Mouse (Mus musculus): ENCODE measurements at regions not wholly inside any gene's neighbourhood (a gene's known extent, or its start where the extent isn't known, plus 50 kb on each side); places are given as distances from the start of the nearest gene placed in this dataset.

DNA sequence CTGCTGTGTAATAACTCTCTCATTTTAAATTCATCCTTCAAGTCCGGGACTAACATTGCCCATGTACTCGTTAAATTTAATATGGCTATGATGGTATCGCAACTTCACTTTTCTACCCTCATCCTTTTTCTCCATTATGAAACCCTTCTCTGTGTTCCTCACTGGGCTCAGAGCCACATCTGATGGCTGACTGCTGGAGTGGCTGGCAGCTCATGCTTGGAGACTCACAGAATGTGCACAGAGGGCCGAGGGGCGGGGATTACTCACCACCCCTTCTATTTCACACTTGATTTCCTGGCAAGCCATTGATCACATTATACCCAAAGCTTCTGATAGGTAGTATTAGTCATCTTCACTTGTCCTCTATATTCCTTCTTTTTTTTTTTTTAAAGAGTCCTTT, 81.1 kb upstream of the Vwde start:
- no peak for DNase-seq (ENCODE audit: low read depth, low spot score)

DNA sequence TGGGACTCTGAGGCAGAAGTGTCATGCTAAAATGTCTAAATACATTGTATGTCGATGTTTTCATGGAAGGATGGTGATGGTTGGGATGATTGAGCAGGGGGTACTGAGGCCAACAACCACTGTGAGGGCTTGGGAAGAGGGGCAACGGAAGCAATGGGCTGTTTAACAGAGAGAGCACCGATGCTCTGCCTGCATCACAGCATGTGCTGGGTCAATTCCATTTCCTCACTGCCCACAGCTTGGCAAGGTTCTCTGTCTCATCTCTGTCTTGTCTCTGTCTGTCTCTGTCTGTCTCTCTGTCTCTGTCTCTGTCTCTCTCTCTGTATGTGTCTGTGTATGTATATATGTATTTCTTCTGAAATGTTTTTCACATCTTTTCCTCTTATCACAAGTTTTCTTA, 73.4 kb upstream of the Vwde start:
- DNase-seq (ENCODE audit: low read depth, low spot score): no peak

DNA sequence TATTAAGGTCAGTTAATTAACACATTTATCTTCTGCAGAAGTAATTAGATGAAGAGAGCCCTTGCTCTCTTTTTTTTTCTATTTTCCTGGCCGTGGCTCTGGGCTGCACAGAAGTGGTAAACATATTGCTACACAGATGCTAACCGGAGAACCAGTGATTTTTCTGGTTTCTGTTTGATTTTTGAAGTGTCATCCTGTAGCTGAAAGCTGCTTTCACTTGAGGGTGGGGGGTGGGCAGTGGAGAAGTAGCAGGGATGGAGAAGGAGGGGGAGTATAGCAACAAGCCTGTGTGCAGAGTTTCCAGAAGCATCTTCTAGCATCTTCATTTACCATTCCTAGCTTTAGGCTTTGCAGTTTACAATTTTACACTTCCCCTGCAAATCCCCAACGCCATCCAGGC, 72.3 kb upstream of the Vwde start:
- DNase-seq (ENCODE audit: low read depth, low spot score): no peak

DNA sequence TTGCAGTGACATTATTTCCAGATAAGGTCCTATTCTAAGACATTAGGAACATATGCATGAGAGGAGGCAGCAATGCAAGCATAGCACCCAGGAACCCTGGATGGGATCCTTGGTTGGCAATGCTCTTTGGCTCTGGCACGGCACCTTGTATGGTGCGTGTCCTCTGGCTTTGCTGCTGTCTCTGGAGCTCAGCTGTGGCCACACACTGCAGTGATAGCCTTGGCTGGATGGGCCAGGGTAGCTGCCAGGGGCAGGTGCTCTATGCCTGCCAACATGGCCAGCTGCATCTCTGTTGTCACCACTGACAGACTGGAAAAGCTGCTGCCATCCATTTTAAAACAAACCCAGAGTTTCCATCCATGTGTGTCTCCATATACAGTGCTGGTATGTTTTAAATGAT, 71.3 kb upstream of the Vwde start:
- DNase-seq (ENCODE audit: low read depth, low spot score): no peak

DNA sequence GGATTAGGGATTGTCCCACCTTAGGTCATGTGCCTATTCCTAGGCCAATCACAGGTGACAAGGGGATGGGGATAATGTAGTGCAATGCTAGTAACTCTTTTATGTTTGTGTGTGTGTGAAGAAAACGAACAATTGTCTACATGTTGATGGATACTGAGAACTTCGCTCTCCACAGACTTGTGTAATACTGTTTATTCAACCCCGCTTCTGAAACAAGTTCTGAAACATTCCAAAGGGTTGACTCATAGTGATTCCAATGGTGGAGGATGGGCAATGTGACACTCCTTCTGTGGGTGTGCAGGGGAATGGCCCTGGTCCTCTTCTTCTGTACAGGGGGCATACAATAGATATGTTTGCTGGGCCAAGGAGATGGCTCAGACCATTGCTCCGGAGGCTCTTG, 69.6 kb upstream of the Vwde start:
- no peak for DNase-seq (ENCODE audit: low read depth, low spot score)

DNA sequence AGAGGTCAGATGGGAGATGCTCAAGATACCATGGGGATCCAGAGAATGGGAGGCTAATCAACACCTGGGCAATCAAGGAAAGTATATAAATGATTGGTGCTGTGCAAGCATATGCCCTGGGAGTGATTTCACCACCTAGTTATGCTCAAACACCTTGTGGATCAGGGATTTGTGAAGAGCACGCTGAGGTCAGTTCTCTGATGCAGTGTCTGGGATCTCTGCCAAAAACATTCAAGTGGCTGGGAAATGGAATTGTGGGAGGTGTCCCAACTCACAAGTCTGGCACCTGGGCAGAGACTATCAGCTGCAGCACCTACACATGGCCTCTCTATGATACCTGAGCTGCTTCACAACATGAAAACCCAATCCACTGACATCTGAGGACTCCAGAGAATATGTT, 63.7 kb upstream of the Vwde start:
- no peak for DNase-seq (ENCODE audit: low read depth, low spot score)

DNA sequence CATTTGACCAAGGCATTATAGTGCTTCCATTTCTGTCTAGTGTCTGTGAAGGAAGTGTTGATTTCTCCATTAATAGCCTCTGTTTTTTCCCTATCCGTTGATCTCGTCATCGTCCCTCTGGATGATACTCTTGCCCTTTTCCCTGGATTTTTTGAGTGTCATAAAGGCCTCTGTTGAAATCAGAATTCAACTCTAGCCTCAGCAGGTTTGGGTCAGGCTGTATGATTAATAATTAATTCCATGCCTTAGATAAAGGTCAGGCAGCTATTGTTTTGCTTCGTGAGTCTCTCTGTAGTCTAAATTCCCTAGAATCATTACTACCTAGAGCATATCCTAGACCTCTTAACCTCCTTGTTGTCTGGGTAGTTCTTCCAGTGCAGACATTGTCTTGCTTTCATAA, 63.0 kb upstream of the Vwde start:
- DNase-seq (ENCODE audit: low read depth, low spot score): no peak

DNA sequence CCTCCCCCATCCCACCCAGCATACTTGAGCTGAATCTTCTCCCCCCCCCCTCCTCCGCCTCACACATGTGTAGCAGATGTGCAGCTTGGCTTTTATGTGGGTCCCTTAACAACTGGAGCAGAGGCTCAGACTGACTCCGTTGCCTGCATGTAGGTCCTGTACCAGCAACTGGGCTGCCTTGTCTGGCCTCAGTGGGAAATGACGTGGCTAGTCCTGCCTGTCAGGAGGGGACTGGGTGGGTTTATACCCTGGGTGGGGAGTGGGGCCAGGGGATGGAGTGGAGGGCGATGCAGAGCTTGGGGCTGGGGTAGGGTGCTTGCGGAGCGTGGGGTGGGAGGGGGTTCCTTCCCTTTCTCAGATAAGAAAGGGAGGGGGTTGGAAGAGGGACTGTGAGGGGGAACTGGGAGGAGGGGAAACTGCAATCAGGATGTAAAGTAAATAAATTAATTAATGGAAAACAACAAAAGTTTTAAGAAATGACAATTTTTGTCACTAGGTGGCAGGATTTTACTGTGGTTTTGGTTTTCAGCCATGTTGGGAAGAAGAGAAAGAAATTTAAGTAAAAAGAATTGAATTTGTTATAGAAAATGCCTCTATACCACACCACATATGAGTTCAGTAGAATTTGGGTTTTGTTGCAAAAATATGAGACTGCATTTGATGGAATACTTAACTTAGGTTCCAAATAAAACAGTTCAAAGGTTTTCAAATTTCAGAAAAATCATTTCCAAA, 61.9 kb upstream of the Vwde start:
- no peak for DNase-seq (ENCODE audit: low read depth, low spot score)

DNA sequence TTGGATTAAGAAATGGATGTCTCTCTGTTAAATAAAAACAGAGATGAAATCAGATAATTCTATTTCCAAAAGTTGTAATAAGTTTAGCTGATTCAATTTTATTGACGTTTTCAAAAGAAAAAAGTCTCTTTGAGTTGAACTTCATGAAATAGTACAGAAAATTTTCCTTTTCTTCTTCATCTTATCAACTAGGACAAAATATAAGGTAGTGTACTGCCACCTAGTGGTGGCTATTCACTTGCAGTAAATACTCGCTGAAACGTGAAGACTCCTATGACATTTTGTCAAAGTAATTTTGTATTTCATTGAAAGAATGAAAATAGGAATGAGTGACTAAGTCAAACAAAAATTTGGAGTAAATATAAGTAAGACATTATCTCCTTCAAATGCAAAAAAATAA, 56.1 kb upstream of the Vwde start:
- peak; percentile 76 for DNase-seq (ENCODE audit: low read depth, low spot score)
